ENCODE assay signal across 8 mouse cellular contexts in the genomic region with DNA sequence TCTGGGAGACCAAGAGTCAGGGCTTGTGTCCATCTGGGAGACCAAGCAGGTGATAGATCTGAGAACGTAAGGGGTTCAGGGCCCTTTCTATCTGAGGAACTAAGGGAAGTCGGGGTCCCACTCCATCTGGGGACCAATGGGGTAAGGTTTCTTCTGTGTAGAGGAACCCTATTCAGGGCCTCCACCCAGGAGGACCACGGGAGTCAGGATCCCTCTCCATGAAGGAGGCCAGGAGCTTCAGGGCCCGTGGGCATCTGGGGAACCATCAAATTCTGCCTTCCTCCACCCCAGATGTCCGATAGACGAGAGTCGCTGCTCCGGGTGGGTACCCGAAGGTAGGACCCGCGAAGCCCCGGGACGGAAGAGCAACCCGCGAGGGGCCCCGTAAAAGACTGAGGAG. TPM values are rescaled to one million over a fixed set of nuclear protein-coding genes. Genes with fewer than 3 reads are reported as not detected.
DNase-seq lines count a peak whose midpoint lies in the region; ATAC-seq lines count a peak whose summit lies in the region.

No protein-coding gene starts in this region.

- H3K9me3 ChIP-seq in embryonic facial prominence, embryonic 12.5 days, result no peaks in the 10 kb centered on the region
- no peaks in the 10 kb centered on the region for H3K9me3 ChIP-seq in hindbrain, embryonic 12.5 days (replicated peaks)

- no peak for ATAC-seq in monocyte, adult 5-6 weeks (replicated peaks; ENCODE audit: insufficient number of reproducible peaks, low FRiP score, low TSS enrichment, poor library complexity, severe bottlenecking)
- ATAC-seq in embryonic facial prominence, embryonic 12.5 days (ENCODE audit: insufficient number of reproducible peaks, insufficient read depth, low FRiP score, low TSS enrichment), result peak; percentile 42; the same call in 1 of the 2 replicates
- peak; percentile 71 for ATAC-seq in hindbrain, embryonic 12.5 days (ENCODE audit: low FRiP score)
- peak; percentile 6; the same call in 1 of the 2 replicates for ATAC-seq in megakaryocyte progenitor cell, adult 5-6 weeks (replicated peaks; ENCODE audit: poor library complexity)

- no peaks in the 10 kb centered on the region for H3K36me3 ChIP-seq in embryonic facial prominence, embryonic 12.5 days
- H3K36me3 ChIP-seq in hindbrain, embryonic 12.5 days, result no peaks in the 10 kb centered on the region

- peak; percentile 4 to 11 for DNase-seq in monocyte, adult 2 months (ENCODE audit: low read depth in 1 of 2, low spot score in 2 of 2)
- DNase-seq in right cerebral cortex, postnatal 4 days, result no peak
- DNase-seq in cerebellum, adult 8-10 months, result no peak
- no peak for DNase-seq in cerebellum, adult 9-11 months

- H3K9ac ChIP-seq in embryonic facial prominence, embryonic 12.5 days, result peak overlapping the region; percentile 87
- peak overlapping the region; percentile 92 for H3K9ac ChIP-seq in hindbrain, embryonic 12.5 days

- peak overlapping the region; percentile 77 for H3K4me3 ChIP-seq in embryonic facial prominence, embryonic 12.5 days
- peak overlapping the region; percentile 81 for H3K4me3 ChIP-seq in hindbrain, embryonic 12.5 days

- peak overlapping the region; percentile 47; the same call in 1 of the 2 replicates for H3K27ac ChIP-seq in embryonic facial prominence, embryonic 12.5 days
- H3K27ac ChIP-seq in hindbrain, embryonic 12.5 days, result peak overlapping the region; percentile 85

- peaks cover 15% of the 10 kb centered on the region for H3K4me1 ChIP-seq in embryonic facial prominence, embryonic 12.5 days
- H3K4me1 ChIP-seq in hindbrain, embryonic 12.5 days, result peaks cover 35% of the 10 kb centered on the region

- peaks cover 5% of the 10 kb centered on the region; the same call in 1 of the 2 replicates for H3K27me3 ChIP-seq in embryonic facial prominence, embryonic 12.5 days
- H3K27me3 ChIP-seq in hindbrain, embryonic 12.5 days, result peaks cover 17% of the 10 kb centered on the region

- H3K4me2 ChIP-seq in embryonic facial prominence, embryonic 12.5 days (replicated peaks), result peak overlapping the region; percentile 67
- H3K4me2 ChIP-seq in hindbrain, embryonic 12.5 days (replicated peaks), result peak overlapping the region; percentile 69

- under 1% methylated on average over 16 of the region's 16 CpGs for WGBS in embryonic facial prominence, embryonic 12.5 days
- WGBS in hindbrain, embryonic 12.5 days, result under 1% methylated on average over 16 of the region's 16 CpGs

RNA-seq across cellular contexts. Expression of a gene that starts 16.5 kb away (rescaled TPM):
- total RNA-seq in monocyte, adult 5-6 weeks (2017), result 36.8 to 53.8 TPM (median 38.2 TPM) in 3 replicates
- polyA plus RNA-seq in embryonic facial prominence, embryonic 12.5 days (2016; fragmentation: Nextera tagmentation; extraction: Ambion mirVana), result 45.7 and 46.5 TPM in 2 replicates
- polyA plus RNA-seq in hindbrain, embryonic 12.5 days (2016; fragmentation: Nextera tagmentation; extraction: Ambion mirVana), result 65.1 and 67.3 TPM in 2 replicates
- 26.9 and 27.8 TPM in 2 replicates for total RNA-seq in megakaryocyte progenitor cell, adult 5-6 weeks (2015)
- total RNA-seq in megakaryocyte progenitor cell, adult 5-6 weeks (2017), result 26.6 and 30.6 TPM in 2 replicates

RNA-seq across cellular contexts. Expression of a gene that starts 47.7 kb away (rescaled TPM):
- total RNA-seq in monocyte, adult 5-6 weeks (2017), result 0.53 TPM in 1 of 3 replicates, not detected in the others
- 1.8 and 3.3 TPM in 2 replicates for polyA plus RNA-seq in embryonic facial prominence, embryonic 12.5 days (2016; fragmentation: Nextera tagmentation; extraction: Ambion mirVana)
- 15.9 and 18.6 TPM in 2 replicates for polyA plus RNA-seq in hindbrain, embryonic 12.5 days (2016; fragmentation: Nextera tagmentation; extraction: Ambion mirVana)
- not detected in 2 replicates for total RNA-seq in megakaryocyte progenitor cell, adult 5-6 weeks (2015)
- 0.12 TPM in 1 of 2 replicates, not detected in the other for total RNA-seq in megakaryocyte progenitor cell, adult 5-6 weeks (2017)

Comparison
In these comparisons a context has a peak if more than half of its experiments do, and no peak if none do; other contexts are left out.
1. DNase-seq: peak in monocyte, adult 2 months (2 of 2); none in right cerebral cortex, postnatal 4 days (single experiment), cerebellum, adult 8-10 months (single experiment) and cerebellum, adult 9-11 months (single experiment).